Mouse (Mus musculus) right cerebral cortex, postnatal 25 days (tissue): Measurements from ENCODE around the gene Add1.
"Not testable (repeated sequence)": the region's sequence is repeated elsewhere in the genome, so short reads cannot be mapped to it uniquely, and the experiment has no call there.

Source experiments
- DNase-seq: peaks from one replicate; pipeline ENCODE4 v3.0.0; 2022

Gene Add1

GRCm38 (mm10) chr5:34551821-34552220, 21.6 kb upstream of the Add1 start:
- DNase-seq, result no peak

GRCm38 (mm10) chr5:34563854-34564253, 9.6 kb upstream of the Add1 start:
- DNase-seq, result no peak

GRCm38 (mm10) chr5:34564291-34564690, 9.2 kb upstream of the Add1 start:
- DNase-seq, result no peak

GRCm38 (mm10) chr5:34565545-34566283, 7.8 kb upstream of the Add1 start:
- no peak for DNase-seq

- no peak for DNase-seq
These were observed 1.9 kb upstream of the Add1 start for GRCm38 (mm10) chr5:34571551-34571950.

GRCm38 (mm10) chr5:34572568-34572967, 896 bp upstream of the Add1 start:
- DNase-seq, result not testable (repeated sequence)

GRCm38 (mm10) chr5:34574721-34575120, 1.3 kb downstream of the Add1 start:
- DNase-seq, result no peak

- no peak for DNase-seq
These were observed 2.8 kb downstream of the Add1 start for GRCm38 (mm10) chr5:34576286-34576685.

- no peak for DNase-seq
These were observed 4.7 kb downstream of the Add1 start for GRCm38 (mm10) chr5:34578038-34578655.

GRCm38 (mm10) chr5:34579377-34579776, 5.9 kb downstream of the Add1 start:
- DNase-seq, result no peak

- peak; percentile 54 for DNase-seq
These were observed 8.3 kb downstream of the Add1 start for GRCm38 (mm10) chr5:34581671-34582313.

GRCm38 (mm10) chr5:34582314-34582675, 8.8 kb downstream of the Add1 start:
- peak; percentile 21 for DNase-seq

- no peak for DNase-seq
These were observed 11.8 kb downstream of the Add1 start for GRCm38 (mm10) chr5:34585216-34585615.

- DNase-seq, result no peak
These were observed 14.4 kb downstream of the Add1 start for GRCm38 (mm10) chr5:34587881-34588280.

- DNase-seq, result no peak
These were observed 16.6 kb downstream of the Add1 start for GRCm38 (mm10) chr5:34590059-34590458.

- DNase-seq, result no peak
These were observed 17.2 kb downstream of the Add1 start for GRCm38 (mm10) chr5:34590702-34591101.

- DNase-seq, result no peak
These were observed 18.0 kb downstream of the Add1 start for GRCm38 (mm10) chr5:34591388-34592004.

GRCm38 (mm10) chr5:34592224-34592623, 18.8 kb downstream of the Add1 start:
- DNase-seq, result not testable (repeated sequence)

GRCm38 (mm10) chr5:34592666-34593065, 19.2 kb downstream of the Add1 start:
- DNase-seq, result no peak

GRCm38 (mm10) chr5:34593202-34593727, 19.8 kb downstream of the Add1 start:
- no peak for DNase-seq

GRCm38 (mm10) chr5:34604576-34604975, 31.1 kb downstream of the Add1 start:
- no peak for DNase-seq

GRCm38 (mm10) chr5:34607100-34607880, 33.8 kb downstream of the Add1 start:
- no peak for DNase-seq

- DNase-seq, result no peak
These were observed 34.8 kb downstream of the Add1 start for GRCm38 (mm10) chr5:34608226-34608625.
